Mouse (Mus musculus) monocyte, adult 59 days (primary cell): ENCODE data around the gene Cd320. TPM values are rescaled to one million over a fixed set of nuclear protein-coding genes. Genes with fewer than 3 reads are reported as not detected.

Source experiments
- total RNA-seq, 2 experiments: library from RNA; stranded (reverse); gene quantifications; one replicate each; pipeline ENCODE4 v1.2.4; 2023

Gene Cd320
- total RNA-seq, result 1 to 10 TPM; 1.8 to 2.6 TPM

DNA sequence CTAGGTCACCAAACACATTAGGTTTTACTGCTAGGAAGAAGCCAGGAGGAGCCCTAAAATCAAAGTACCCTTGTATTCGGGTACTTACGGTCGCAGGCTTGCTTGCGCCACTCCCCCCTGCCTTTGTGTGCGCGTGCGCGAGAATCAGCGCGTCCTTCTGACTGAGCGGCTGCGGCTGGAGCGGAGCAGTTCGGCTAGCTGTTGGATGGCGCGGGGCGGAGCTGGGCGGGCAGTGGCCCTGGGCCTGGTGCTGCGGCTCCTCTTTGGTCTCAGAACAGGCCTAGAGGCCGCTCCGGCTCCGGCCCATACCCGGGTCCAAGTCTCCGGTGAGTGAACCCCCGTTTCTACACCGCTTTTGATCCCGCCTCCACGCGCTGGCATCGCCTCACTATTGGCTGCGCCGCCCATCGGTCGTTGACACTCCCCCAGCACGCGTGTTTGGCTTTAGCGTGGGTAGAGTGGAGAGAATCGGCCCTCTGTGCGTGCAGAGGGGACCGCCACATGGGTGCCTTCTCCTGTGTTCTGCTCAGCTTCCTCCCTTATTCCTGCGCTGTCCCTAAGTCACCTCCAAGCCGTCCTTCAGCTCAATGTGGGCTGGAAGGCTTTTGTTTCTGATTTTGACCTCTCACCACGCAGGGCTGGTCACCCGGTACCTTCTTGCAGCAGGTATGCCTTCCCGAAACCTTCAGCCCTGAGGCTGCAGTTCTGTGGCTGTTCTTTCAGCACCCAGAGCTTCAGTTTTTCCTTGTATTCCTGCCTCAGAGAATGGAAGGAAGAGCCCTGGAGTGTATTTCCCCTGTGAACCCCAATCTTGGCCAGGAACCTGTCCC is at the start of gene Cd320:
Gene Cd320, plus strand, starts transcription at position 126 of the 830 bp plus-strand sequence.

GRCm38 (mm10) chr17:33810334-33811141 is 32.4 kb upstream of the Cd320 start, which contains the start of gene Kank3:
TSS of gene Kank3 (plus strand) at chr17:33810519.

DNA sequence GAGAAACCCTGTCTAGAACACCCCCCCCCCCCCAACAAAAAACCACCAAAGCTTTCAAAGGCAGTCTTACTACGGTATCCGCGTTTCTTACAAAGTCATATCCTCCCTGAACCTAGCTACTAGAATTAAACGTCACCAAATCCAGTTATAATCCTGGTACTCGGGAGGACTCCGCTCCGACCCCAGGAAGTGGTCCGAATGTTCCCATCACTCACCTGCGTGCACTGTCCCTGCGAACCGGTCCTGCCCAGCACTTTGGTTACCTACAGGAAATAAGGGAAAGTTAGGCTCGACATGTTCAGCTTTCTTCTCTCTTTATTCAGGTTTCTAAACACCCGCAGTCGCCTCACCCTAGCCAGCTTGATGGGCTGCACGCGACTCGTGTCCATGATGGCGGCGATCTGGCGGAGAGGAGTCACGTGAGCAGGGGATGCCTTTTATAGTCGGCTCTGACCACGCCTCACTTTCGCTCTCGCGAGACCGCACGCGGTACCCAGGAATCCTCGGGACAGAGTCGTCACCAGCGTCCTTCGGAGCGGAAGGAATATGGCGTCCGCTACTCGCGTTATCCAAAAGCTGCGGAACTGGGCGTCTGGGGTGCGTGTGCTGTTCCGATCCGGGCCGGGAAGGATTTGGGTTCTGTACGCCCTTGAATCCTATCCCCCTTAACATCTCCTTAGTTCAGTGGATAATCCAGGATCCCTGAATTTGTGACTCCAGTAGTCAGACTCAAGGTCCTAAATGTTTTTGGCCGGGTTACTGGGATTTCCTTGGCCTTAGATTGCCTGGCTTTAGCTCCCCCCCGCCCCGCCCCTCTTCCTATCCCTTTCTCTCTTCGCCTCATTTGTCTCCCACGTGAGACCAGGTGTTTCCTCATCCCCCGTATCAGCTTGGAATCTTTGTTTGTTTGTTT is 18.6 kb upstream of the Cd320 start, which contains the start of the genes Rps28 and Ndufa7:
Gene Rps28, minus strand, starts transcription at position 479 of the 913 bp plus-strand sequence.
Gene Ndufa7, plus strand, starts transcription at position 489 of the 913 bp plus-strand sequence.

DNA sequence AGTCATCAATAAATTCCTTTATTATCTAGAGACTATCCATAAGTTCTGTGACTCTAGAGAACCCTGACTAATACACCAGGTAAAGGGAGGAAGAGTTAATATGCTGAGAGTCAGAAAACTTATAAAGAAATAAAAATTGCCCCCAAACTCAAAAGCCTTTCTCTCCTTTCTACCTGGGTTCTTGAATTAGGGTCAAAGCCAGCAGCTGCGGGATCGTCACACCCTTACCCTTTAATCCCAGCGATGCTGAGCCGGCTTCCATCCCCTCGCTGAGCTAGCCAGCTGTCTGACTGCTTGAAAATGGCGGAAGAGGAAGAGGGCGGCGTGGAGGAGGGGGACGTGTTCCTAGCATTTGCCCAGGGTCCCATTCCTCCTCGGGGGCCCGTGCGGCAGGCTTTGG is 30.6 kb downstream of the Cd320 start, which contains the start of gene Gm7029:
Gene Gm7029, plus strand, starts transcription at position 301 of the 400 bp plus-strand sequence.

DNA sequence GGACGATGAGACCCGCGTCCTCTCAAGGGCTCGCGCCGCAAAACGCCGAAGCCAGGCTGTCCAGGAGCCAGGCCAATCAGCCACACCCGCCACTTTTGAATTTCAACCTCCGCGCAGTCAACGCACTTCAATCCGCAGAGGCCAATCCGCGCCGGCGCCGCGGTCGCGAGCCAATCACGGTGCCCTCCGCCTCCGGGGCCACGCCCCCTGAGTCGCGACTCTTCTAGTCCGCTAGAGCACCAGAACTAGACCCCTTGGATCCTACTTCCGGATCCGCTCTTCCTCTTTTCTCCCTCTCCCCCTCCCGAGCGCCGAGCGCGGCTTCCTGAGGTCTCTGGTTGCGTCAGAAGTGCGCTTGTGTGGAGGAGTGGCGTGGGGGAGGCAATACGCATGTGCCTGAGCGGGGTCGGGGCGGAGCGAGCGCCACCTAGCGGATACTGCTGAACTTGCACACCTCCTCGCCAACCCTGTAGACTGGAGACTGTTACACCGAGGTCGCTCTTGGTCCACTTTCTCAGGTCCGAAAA is 47.7 kb downstream of the Cd320 start, which contains the start of gene Kifc1:
Gene Kifc1, minus strand, starts transcription at position 129 of the 527 bp plus-strand sequence.

Other genes starting within 250 kb of the Cd320 start
- 10 to 100 TPM; 49.5 to 51.0 TPM for gene Zfp414, start 214.0 kb upstream of the Cd320 start, total RNA-seq
- gene Pram1, start 205.0 kb upstream of the Cd320 start, total RNA-seq, result 10 to 100 TPM; 28.9 to 42.0 TPM
- gene Hnrnpm, start 156.2 kb upstream of the Cd320 start, total RNA-seq, result 100 to 1,000 TPM; 235 to 317 TPM
- gene March2, start 124.4 kb upstream of the Cd320 start, total RNA-seq, result 10 to 100 TPM; 56.4 to 61.5 TPM
- gene Rab11b, start 82.6 kb upstream of the Cd320 start, total RNA-seq, result 100 to 1,000 TPM; 210 to 222 TPM
- gene Angptl4, start 61.3 kb upstream of the Cd320 start, total RNA-seq, result 1 to 10 TPM; 5.3 to 7.1 TPM
- gene Kank3, start 32.6 kb upstream of the Cd320 start, total RNA-seq, result 10 to 100 TPM; 17.2 to 17.8 TPM
- 1,000 to 10,000 TPM; 2,442 to 2,474 TPM for gene Rps28, start 18.5 kb upstream of the Cd320 start, total RNA-seq
- 100 to 1,000 TPM; 123 to 158 TPM for gene Ndufa7, start 18.5 kb upstream of the Cd320 start, total RNA-seq
- not detected for gene Gm7029, start 30.7 kb downstream of the Cd320 start, total RNA-seq
- 1 to 10 TPM; 1.1 to 2.9 TPM for gene Kifc1, start 47.6 kb downstream of the Cd320 start, total RNA-seq
- 1 to 10 TPM in 1 of 2 experiments, not detected in 1; 4.0 TPM for gene Platr17, start 62.0 kb downstream of the Cd320 start, total RNA-seq
- 10 to 100 TPM; 74.9 to 76.2 TPM for gene Daxx, start 66.3 kb downstream of the Cd320 start, total RNA-seq
- 100 to 1,000 TPM; 399 to 458 TPM for gene Tapbp, start 72.8 kb downstream of the Cd320 start, total RNA-seq
- gene Zbtb22, start 72.8 kb downstream of the Cd320 start, total RNA-seq, result 10 to 100 TPM; 32.1 to 39.3 TPM
- gene Rgl2, start 86.5 kb downstream of the Cd320 start, total RNA-seq, result 100 to 1,000 TPM; 186 to 207 TPM
- gene Pfdn6, start 97.3 kb downstream of the Cd320 start, total RNA-seq, result 10 to 100 TPM; 51.6 to 71.3 TPM
- 10 to 100 TPM; 30.5 to 34.8 TPM for gene Wdr46, start 97.6 kb downstream of the Cd320 start, total RNA-seq
- 10 to 100 TPM; 14.7 to 17.3 TPM for gene B3galt4, start 108.4 kb downstream of the Cd320 start, total RNA-seq
- 10 to 100 TPM; 48.0 to 57.5 TPM for gene Vps52, start 112.7 kb downstream of the Cd320 start, total RNA-seq
- 100 to 1,000 TPM; 791 to 877 TPM for gene Rps18, start 112.9 kb downstream of the Cd320 start, total RNA-seq
- gene H2-K1, start 157.3 kb downstream of the Cd320 start, total RNA-seq, result 1,000 to 10,000 TPM; 3,154 to 3,159 TPM
- gene Ring1, start 181.6 kb downstream of the Cd320 start, total RNA-seq, result 10 to 100 TPM; 31.1 to 31.8 TPM
- 10 to 100 TPM; 58.7 to 60.7 TPM for gene H2-Ke6, start 185.0 kb downstream of the Cd320 start, total RNA-seq
- 100 to 1,000 TPM; 102 to 104 TPM for gene Slc39a7, start 188.6 kb downstream of the Cd320 start, total RNA-seq
- 100 to 1,000 TPM; 100 to 103 TPM for gene Rxrb, start 188.7 kb downstream of the Cd320 start, total RNA-seq
- 1 to 10 TPM; 3.1 to 6.2 TPM for gene Col11a2, start 196.3 kb downstream of the Cd320 start, total RNA-seq
- 10 to 100 TPM; 12.2 to 18.9 TPM for gene H2-Oa, start 249.2 kb downstream of the Cd320 start, total RNA-seq